Mouse (Mus musculus): Measurements from ENCODE around the gene Pkp2.

DNA sequence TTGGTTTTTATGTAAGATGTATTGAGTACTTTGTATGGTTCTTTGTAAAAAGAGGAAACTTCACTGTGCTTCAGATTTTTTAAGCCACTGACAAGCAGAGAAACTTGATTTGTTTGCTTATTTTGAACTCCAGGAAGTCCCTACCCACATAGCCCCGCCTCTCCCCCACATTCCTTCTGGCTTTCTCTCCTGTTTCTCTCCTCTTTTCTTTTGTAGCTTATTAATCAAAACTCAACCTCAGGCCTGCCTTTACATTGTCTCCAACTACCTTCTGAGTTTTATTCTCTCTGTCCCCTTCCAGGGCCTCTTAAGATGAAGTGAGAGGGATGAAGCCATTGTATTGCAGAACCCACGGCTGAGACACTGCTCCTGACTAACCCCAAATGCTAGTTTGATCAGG is 31.6 kb downstream of the Pkp2 start:
- TF ChIP-seq CTCF (IDR thresholded peaks at IDR 0.05; ENCODE audit: low read depth, low read length) (no peak), POLR2A (IDR thresholded peaks at IDR 0.05; ENCODE audit: insufficient read depth, low read length) (no peak)
